Mouse (Mus musculus) stomach, postnatal 0 days (tissue): ENCODE measurements around the gene Prok2. TPM values are rescaled to one million over a fixed set of nuclear protein-coding genes. Genes with fewer than 3 reads are reported as not detected.
A peak's percentile ranks its signal among the peaks of the same experiment; 100 is the strongest.

Experiments used
- ATAC-seq: fragments of 200-750 bp; cut with Nextera tagmentation; 2 replicates; pipeline ENCODE4 v1.8.0; 2017; ENCODE audit not compliant: low FRiP score, low TSS enrichment
- DNase-seq: peaks from one replicate; pipeline ENCODE4 v3.0.0-alpha.2; 2016; ENCODE audit warnings: low spot score
- H3K27ac ChIP-seq: fragments of 300-500 bp; sonication (generic); replicated peaks from 2 replicates; pipeline ENCODE4 v1.5.1; 2014; ENCODE audit warnings: mild to moderate bottlenecking, control low read depth
- H3K27me3 ChIP-seq: fragments of 300-500 bp; sonication (generic); 2 replicates; pipeline ENCODE4 v1.6.1; 2014; ENCODE audit warnings: low read length; ENCODE audit not compliant: control insufficient read depth, insufficient read depth
- H3K36me3 ChIP-seq: fragments of 300-500 bp; sonication (generic); 2 replicates; pipeline ENCODE4 v1.6.1; 2014; ENCODE audit warnings: low read length, mixed read lengths; ENCODE audit not compliant: control insufficient read depth, insufficient read depth
- H3K4me1 ChIP-seq: fragments of 300-500 bp; sonication (generic); replicated peaks from 2 replicates; pipeline ENCODE4 v1.6.1; 2014; ENCODE audit warnings: antibody characterized with exemption; ENCODE audit not compliant: control insufficient read depth, insufficient read depth
- H3K4me2 ChIP-seq: fragments of 300-500 bp; sonication (generic); replicated peaks from 2 replicates; pipeline ENCODE4 v1.6.1; 2014; ENCODE audit warnings: low read depth, mild to moderate bottlenecking, control low read depth, moderate library complexity
- H3K4me3 ChIP-seq: fragments of 300-500 bp; sonication (generic); 2 replicates; pipeline ENCODE4 v1.5.1; 2014; ENCODE audit warnings: low read depth, low read length, control low read depth
- H3K9ac ChIP-seq: fragments of 300-500 bp; sonication (generic); 2 replicates; pipeline ENCODE4 v1.6.1; 2014; ENCODE audit warnings: mild to moderate bottlenecking, low read length, control low read depth, mixed read lengths
- H3K9me3 ChIP-seq: fragments of 300-500 bp; sonication (generic); 2 replicates; pipeline ENCODE4 v1.6.1; 2016; ENCODE audit warnings: low read length; ENCODE audit not compliant: control insufficient read depth
- CTCF ChIP-seq: IDR thresholded peaks from 2 replicates; pipeline ENCODE4 v1.5.1; 2016; ENCODE audit warnings: antibody characterized with exemption, low read depth, mild to moderate bottlenecking, moderate library complexity
- EP300 ChIP-seq: optimal IDR thresholded peaks from 2 replicates; pipeline ENCODE3; 2016; ENCODE audit warnings: antibody characterized with exemption
- WGBS: fragments of 180-500 bp; shearing (Covaris S2); extraction: QIAGEN DNeasy Blood & Tissue Kit; methylation state at CpG from one replicate; pipeline ENCODE4 v1.1.7; 2014; 5-methylcytosine and 5-hydroxymethylcytosine counted together
- polyA plus RNA-seq: library from polyadenylated mRNA; unstranded; fragments of >200 nt; fragmentation: Nextera tagmentation; extraction: Ambion mirVana; gene quantifications from 2 replicates; pipeline ENCODE4 v1.2.1, GENCODE M21; 2015

Gene Prok2
- polyA plus RNA-seq, 1 experiment from 2014 or later, result 0.15 TPM

DNA sequence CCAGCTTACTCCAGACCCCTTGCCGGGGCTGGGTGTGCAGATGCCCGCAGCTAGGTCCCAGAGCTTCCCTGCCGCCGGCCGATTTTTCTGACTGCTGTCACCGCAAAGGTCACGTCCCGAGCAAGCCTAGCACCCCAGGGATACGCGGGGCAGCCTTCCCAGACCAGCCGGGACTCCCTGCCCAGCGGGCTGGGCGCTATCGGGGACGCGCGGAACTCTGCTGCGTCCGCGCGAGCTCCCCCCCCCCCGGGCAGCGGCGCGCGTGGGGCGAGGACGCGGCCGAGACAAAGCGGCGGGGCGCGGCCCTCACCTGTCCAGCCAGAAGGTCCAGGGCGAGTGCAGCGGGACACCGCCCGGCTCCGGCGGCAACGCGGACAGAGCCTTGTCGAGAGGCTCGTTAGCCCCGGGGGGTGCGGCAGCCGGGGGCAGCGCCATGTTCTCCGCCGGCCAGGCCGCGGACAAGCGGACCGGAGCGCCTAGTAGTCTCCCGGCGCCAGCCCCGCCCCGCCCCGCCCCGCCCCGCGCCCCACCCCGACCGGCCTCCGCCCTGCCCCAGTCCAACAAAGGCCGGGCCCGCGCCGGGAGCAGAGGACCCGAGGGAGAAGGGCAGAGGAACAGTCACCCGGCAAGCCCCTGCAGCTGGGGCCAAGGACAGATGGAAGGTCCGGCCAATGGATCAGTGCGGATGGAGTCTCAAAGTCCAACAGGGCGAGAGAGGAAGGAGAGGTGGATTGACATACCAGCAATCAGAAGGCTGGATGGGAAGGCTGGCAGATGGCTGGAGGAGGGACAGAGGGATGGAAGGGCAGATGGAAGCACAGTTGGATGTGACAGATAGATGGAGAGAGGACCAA is 59.6 kb downstream of the Prok2 start, which contains the start of the genes Eif4e3 and Gm20696:
Gene Eif4e3, minus strand, starts transcription at position 454 of the 854 bp plus-strand sequence.
Gene Gm20696, minus strand, starts transcription at position 480 of the 854 bp plus-strand sequence.
- peak; percentile 82 for ATAC-seq
- no peaks in the 10 kb centered on the region; the same call in 1 of the 2 replicates for H3K4me1 ChIP-seq
- H3K4me3 ChIP-seq, result peak within 1 kb of the TSS; percentile 85
- DNase-seq, result peak; percentile 78
- H3K27me3 ChIP-seq, result no peaks in the 10 kb centered on the region
- TF ChIP-seq EP300, result no peak
- TF ChIP-seq CTCF, result no peak
- H3K4me2 ChIP-seq, result peak within 1 kb of the TSS; percentile 91
- H3K9ac ChIP-seq, result peak within 1 kb of the TSS; percentile 77
- 1% methylated on average over 60 of the region's 75 CpGs for WGBS
- no peaks in the 10 kb centered on the region for H3K36me3 ChIP-seq
- H3K27ac ChIP-seq, result peak within 1 kb of the TSS; percentile 78
- H3K9me3 ChIP-seq, result no peaks in the 10 kb centered on the region

DNA sequence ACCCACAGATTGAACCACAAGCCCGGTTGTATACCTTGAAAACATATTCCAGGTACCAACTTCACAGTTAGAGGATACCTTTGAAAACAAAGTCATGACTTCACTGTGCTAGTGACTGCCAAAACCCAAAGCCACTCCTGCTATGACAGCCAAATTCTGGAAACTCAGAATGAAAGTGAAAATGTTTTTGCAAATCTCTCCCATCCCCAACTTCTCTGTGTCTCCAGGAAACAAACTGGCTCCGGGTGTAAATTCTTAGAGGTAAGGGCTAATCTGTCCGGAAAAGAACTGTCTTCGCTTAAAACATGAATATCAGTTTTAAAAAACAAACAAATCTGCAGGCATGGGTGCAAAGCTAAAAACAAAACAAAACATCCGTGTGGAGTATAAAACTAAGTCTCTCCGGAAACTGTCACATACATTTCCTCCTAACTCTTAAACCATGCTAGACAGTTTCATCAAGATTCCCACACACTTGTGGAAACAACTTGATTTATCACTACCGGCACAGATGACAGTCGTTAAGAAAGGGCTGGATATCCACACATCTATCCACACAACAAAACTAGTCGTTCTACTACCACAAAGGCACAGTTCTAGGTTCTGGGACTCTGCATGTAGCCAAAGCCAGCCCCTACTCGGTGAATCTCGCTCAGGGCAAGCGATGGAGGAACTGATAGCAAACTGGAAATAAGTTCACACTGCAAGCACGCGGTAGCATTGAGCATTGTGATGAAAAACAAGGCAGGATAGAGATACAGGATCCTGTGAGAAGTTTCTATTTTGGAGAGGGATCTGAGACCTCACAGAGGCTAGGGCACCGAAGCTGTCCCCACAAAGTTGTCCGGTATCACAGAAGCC is 60.5 kb downstream of the Prok2 start:
- peak overlapping the region; percentile 78 for H3K27ac ChIP-seq
- no peaks in the 10 kb centered on the region; the same call in 1 of the 2 replicates for H3K4me1 ChIP-seq
- H3K9me3 ChIP-seq, result no peaks in the 10 kb centered on the region
- DNase-seq (no peak), ATAC-seq (no peak)
- H3K27me3 ChIP-seq, result no peaks in the 10 kb centered on the region
- peak overlapping the region; percentile 91 for H3K4me2 ChIP-seq
- TF ChIP-seq CTCF, result no peak
- no peak for TF ChIP-seq EP300
- peak overlapping the region; percentile 85 for H3K4me3 ChIP-seq
- 23% methylated on average over 16 of the region's 16 CpGs for WGBS
- H3K9ac ChIP-seq, result peak overlapping the region; percentile 77
- H3K36me3 ChIP-seq, result no peaks in the 10 kb centered on the region

DNA sequence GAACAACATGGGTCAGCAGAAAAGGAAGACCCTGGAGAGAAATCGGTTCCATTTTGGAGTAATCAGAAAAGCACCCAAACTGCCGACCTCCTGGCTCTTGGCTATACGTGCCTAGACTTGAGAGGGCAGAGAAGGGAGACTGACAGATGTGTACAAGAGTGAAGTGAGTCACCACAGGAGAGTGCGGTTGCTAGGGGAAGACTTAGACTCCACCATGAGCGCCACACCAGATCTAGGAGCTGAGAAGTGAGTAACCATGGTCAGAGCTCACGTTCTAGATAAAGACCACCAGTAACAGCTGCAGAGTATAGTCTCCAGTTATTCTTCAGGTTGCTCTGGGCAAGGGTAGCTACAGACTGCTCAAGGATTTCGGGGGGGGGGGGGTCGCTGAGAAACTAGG is 63.0 kb downstream of the Prok2 start:
- DNase-seq (no peak), ATAC-seq (no peak)
- Histone ChIP-seq H3K27me3 (no peaks in the 10 kb centered on the region), H3K9ac (no peak overlapping the region), H3K27ac (no peak overlapping the region), H3K36me3 (no peaks in the 10 kb centered on the region), H3K9me3 (no peaks in the 10 kb centered on the region), H3K4me1 (no peaks in the 10 kb centered on the region; the same call in 1 of the 2 replicates), H3K4me2 (no peak overlapping the region), H3K4me3 (no peak overlapping the region)
- no peak for TF ChIP-seq CTCF
- no peak for TF ChIP-seq EP300
- WGBS, result 66% methylated on average over 8 of the region's 8 CpGs

Other genes starting within 250 kb of the Prok2 start
- 68.9 and 74.5 TPM in 2 replicates for gene Foxp1, start 203.7 kb downstream of the Prok2 start, polyA plus RNA-seq
- gene Eif4e3, start 59.6 kb downstream of the Prok2 start, polyA plus RNA-seq, result 7.8 and 8.3 TPM in 2 replicates
- 1.4 and 1.8 TPM in 2 replicates for gene Gm20696, start 59.6 kb downstream of the Prok2 start, polyA plus RNA-seq
- gene Gpr27, start 33.7 kb downstream of the Prok2 start, polyA plus RNA-seq, result 2.5 and 2.9 TPM in 2 replicates